Mouse (Mus musculus): ENCODE data around the gene Camkmt. TPM values are rescaled to one million over a fixed set of nuclear protein-coding genes. Genes with fewer than 3 reads are reported as not detected.

The Camkmt gene
- total and polyA plus RNA-seq, 3 experiments, result 1.6 to 5.9 TPM; not detected in 1

- H3K27ac ChIP-seq (ENCODE audit: control insufficient read depth, low read depth, low read length), result no peak overlapping the region
- no peaks in the 10 kb centered on the region for H3K36me3 ChIP-seq (ENCODE audit: control insufficient read depth in 1 of 2, insufficient read depth in 2 of 2, low read length in 2 of 2)
- TF ChIP-seq RCOR1 (IDR thresholded peaks at IDR 0.05; ENCODE audit: low read depth, low read length), result no peak
- TF ChIP-seq SMC3 (IDR thresholded peaks at IDR 0.05; ENCODE audit: low read depth, low read length), result no peak
- no peak for TF ChIP-seq ZMIZ1 (IDR thresholded peaks at IDR 0.05; ENCODE audit: low read depth, low read length)
- no peak for TF ChIP-seq KAT2A (conservative IDR thresholded peaks at IDR 0.05; ENCODE audit: low read depth, low read length)
- no peak for TF ChIP-seq HCFC1 (IDR thresholded peaks at IDR 0.05; ENCODE audit: low read depth, low read length)
- TF ChIP-seq MYC (IDR thresholded peaks at IDR 0.05; ENCODE audit: low read depth, low read length), result no peak
- DNase-seq (ENCODE audit: low read depth, low spot score), result no peak
- H3K4me1 ChIP-seq (ENCODE audit: control insufficient read depth in 1 of 2, insufficient read depth in 2 of 2, low read length in 2 of 2), result no peaks in the 10 kb centered on the region
- no peaks in the 10 kb centered on the region for H3K79me2 ChIP-seq (ENCODE audit: control insufficient read depth, insufficient read depth, low read length, poor library complexity)
- no peak overlapping the region for H3K4me3 ChIP-seq (ENCODE audit: control insufficient read depth in 1 of 2, insufficient read depth in 1 of 2, low read depth in 2 of 2, low read length in 2 of 2)
- H3K9me3 ChIP-seq (replicated peaks; ENCODE audit: insufficient read depth, low read length), result no peaks in the 10 kb centered on the region
- peaks cover 0 to 3% of the 10 kb centered on the region in 2 experiments; a peak in 2 of 4 replicates for H3K27me3 ChIP-seq (ENCODE audit: control insufficient read depth in 1 of 2, insufficient read depth in 2 of 2, low read length in 2 of 2)
- no peak overlapping the region for H3K9ac ChIP-seq (ENCODE audit: control insufficient read depth, low read depth, low read length, poor library complexity, severe bottlenecking)
These were observed 383.5 kb downstream of the Camkmt start for GRCm38 (mm10) chr17:85473881-85474280.

- no peak for DNase-seq (ENCODE audit: low read depth, low spot score)
- Histone ChIP-seq H3K9me3 (replicated peaks; ENCODE audit: insufficient read depth, low read length) (no peaks in the 10 kb centered on the region), H3K27ac (ENCODE audit: control insufficient read depth, low read depth, low read length) (no peak overlapping the region), H3K79me2 (ENCODE audit: control insufficient read depth, insufficient read depth, low read length, poor library complexity) (no peaks in the 10 kb centered on the region), H3K4me1 (ENCODE audit: control insufficient read depth in 1 of 2, insufficient read depth in 2 of 2, low read length in 2 of 2) (no peaks in the 10 kb centered on the region), H3K9ac (ENCODE audit: control insufficient read depth, low read depth, low read length, poor library complexity, severe bottlenecking) (no peak overlapping the region), H3K4me3 (ENCODE audit: control insufficient read depth in 1 of 2, insufficient read depth in 1 of 2, low read depth in 2 of 2, low read length in 2 of 2) (no peak overlapping the region), H3K27me3 (ENCODE audit: control insufficient read depth in 1 of 2, insufficient read depth in 2 of 2, low read length in 2 of 2) (peaks cover 0 to 3% of the 10 kb centered on the region in 2 experiments; a peak in 2 of 4 replicates), H3K36me3 (ENCODE audit: control insufficient read depth in 1 of 2, insufficient read depth in 2 of 2, low read length in 2 of 2) (no peaks in the 10 kb centered on the region)
- no peak for TF ChIP-seq ELF1 (IDR thresholded peaks at IDR 0.05; ENCODE audit: low read depth, low read length)
- no peak for TF ChIP-seq MAZ (IDR thresholded peaks at IDR 0.05; ENCODE audit: low read depth, low read length)
- no peak for TF ChIP-seq ZMIZ1 (IDR thresholded peaks at IDR 0.05; ENCODE audit: low read depth, low read length)
- TF ChIP-seq HCFC1 (IDR thresholded peaks at IDR 0.05; ENCODE audit: low read depth, low read length), result no peak
- TF ChIP-seq GABPA (IDR thresholded peaks at IDR 0.05; ENCODE audit: low read depth, low read length), result no peak
- no peak for TF ChIP-seq ZC3H11A (IDR thresholded peaks at IDR 0.05; ENCODE audit: low read depth, low read length)
- no peak for TF ChIP-seq TBP (IDR thresholded peaks at IDR 0.05; ENCODE audit: low read depth, low read length)
- TF ChIP-seq E2F4 (IDR thresholded peaks at IDR 0.05; ENCODE audit: borderline replicate concordance, low read depth, low read length), result no peak
- TF ChIP-seq RAD21 (IDR thresholded peaks at IDR 0.05; ENCODE audit: low read depth, low read length), result no peak
- no peak for TF ChIP-seq ZNF384 (IDR thresholded peaks at IDR 0.05; ENCODE audit: low read depth, low read length)
- no peak for TF ChIP-seq GATA1 (IDR thresholded peaks at IDR 0.05; ENCODE audit: low read depth, low read length)
- no peak for TF ChIP-seq MAX (IDR thresholded peaks at IDR 0.05; ENCODE audit: low read length)
- no peak for TF ChIP-seq CHD2 (IDR thresholded peaks at IDR 0.05; ENCODE audit: low read length)
- TF ChIP-seq USF2 (IDR thresholded peaks at IDR 0.05; ENCODE audit: borderline replicate concordance in 1 of 2, insufficient read depth in 1 of 2, low read depth in 1 of 2, low read length in 2 of 2), result no peak
- TF ChIP-seq BHLHE40 (IDR thresholded peaks at IDR 0.05; ENCODE audit: borderline replicate concordance, low read depth, low read length), result no peak
- no peak for TF ChIP-seq NRF1 (IDR thresholded peaks at IDR 0.05; ENCODE audit: insufficient read depth, low read depth, low read length, poor library complexity, severe bottlenecking)
- no peak for TF ChIP-seq MEF2A (IDR thresholded peaks at IDR 0.05; ENCODE audit: extremely low read depth, insufficient replicate concordance, low read depth, low read length, poor library complexity, severe bottlenecking)
- TF ChIP-seq MYC (IDR thresholded peaks at IDR 0.05; ENCODE audit: low read depth, low read length), result no peak
These were observed 390.9 kb downstream of the Camkmt start for GRCm38 (mm10) chr17:85481241-85481640.
